Mouse (Mus musculus) lung, postnatal 0 days (tissue): Measurements from ENCODE around the gene Wnt10a.

Source experiments
- CTCF ChIP-seq: IDR thresholded peaks from 2 replicates; pipeline ENCODE4 v1.5.1; 2016; ENCODE audit warnings: antibody characterized with exemption, mild to moderate bottlenecking
- EP300 ChIP-seq: IDR thresholded peaks from 2 replicates; pipeline ENCODE4 v1.6.1; 2016; ENCODE audit warnings: antibody characterized with exemption, mild to moderate bottlenecking, control low read depth

DNA sequence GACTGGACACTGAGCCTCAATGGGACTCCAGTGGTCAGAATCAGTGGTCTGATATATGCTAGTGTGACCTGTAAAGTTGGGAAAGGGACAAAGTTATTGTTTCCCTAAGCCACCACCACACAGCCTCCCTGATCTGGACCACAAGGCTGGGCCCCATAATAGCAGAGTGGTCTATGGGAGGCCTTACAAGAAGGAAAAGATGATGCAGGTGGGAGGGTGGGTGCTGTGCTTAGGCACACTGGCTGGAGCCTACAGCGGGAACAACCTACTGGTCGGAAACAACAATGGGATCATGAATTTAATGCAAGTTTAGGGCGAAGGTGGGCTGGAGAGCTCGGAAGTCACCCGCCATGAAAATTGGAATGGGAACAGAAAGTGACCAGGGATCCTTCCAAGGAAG, 14.5 kb downstream of the Wnt10a start:
- TF ChIP-seq CTCF (no peak), EP300 (no peak)
